Mouse (Mus musculus): ENCODE data around the gene Ntng1. TPM values are rescaled to one million over a fixed set of nuclear protein-coding genes. Genes with fewer than 3 reads are reported as not detected.

Gene Ntng1
- polyA plus RNA-seq, 1 experiment from 2014 or later = 2.2 TPM

DNA sequence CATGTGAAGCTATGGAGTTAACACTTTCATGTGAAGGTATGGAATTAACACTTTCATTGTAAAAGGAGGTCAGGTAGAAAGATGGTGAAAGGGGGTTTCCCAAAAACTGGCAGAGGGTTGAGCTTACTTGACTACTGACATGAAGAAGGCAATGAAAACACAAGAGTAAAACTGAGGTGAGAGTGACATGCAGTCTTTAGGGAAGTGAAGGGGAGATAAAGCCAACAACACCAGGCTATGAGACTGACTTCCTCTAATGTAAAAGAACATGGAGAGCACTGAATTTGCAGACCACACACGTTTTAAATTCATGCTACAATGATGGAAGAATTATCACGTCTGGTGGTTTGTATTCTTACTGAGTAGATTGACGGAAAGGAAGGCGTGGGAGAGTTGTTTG, 168.7 kb downstream of the Ntng1 start:
- no peak overlapping the region for H3K9ac ChIP-seq (ENCODE audit: low read length)
- ATAC-seq (ENCODE audit: insufficient number of reproducible peaks, low FRiP score, low TSS enrichment, low read depth) = no peak

DNA sequence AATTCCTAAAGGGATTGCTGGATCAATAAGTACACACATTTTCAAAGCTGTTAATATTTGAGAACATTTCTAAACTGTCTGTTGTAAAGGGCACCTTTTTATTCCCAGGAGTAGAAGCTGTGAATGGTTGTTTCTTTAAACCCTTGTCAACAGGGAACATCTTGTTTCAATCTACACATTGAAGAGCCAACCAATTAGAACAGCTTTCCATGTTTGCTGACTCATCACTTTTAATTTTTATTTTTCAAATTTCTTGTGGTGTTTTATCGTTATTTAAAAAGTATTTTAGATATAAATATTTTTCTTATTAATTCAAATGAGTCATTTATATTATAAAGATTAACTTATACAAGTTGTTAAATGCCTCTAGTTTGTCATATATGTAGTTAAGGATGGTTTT, 172.3 kb downstream of the Ntng1 start:
- H3K4me1 ChIP-seq (ENCODE audit: control insufficient read depth, insufficient read depth, low read length) = no peaks in the 10 kb centered on the region
- ATAC-seq (ENCODE audit: insufficient number of reproducible peaks, low FRiP score, low TSS enrichment, low read depth) = no peak

More for the DNA sequence above, 168.7 kb downstream of the Ntng1 start:
- DNase-seq (ENCODE audit: low spot score) = no peak
- H3K4me1 ChIP-seq (ENCODE audit: control insufficient read depth, insufficient read depth, low read length) = no peaks in the 10 kb centered on the region
- H3K4me3 ChIP-seq (ENCODE audit: low read depth, low read length) = no peak overlapping the region
- H3K4me2 ChIP-seq (ENCODE audit: low read depth, severe bottlenecking) = no peak overlapping the region
- no peak overlapping the region for H3K27ac ChIP-seq (replicated peaks; ENCODE audit: low read depth, low read length)
- no peaks in the 10 kb centered on the region for H3K36me3 ChIP-seq (ENCODE audit: control insufficient read depth, insufficient read depth, low read length)
- H3K9me3 ChIP-seq (ENCODE audit: control insufficient read depth, low read length) = no peaks in the 10 kb centered on the region
- H3K27me3 ChIP-seq (ENCODE audit: control insufficient read depth, insufficient read depth, low read length) = no peaks in the 10 kb centered on the region
- WGBS = 80% methylated on average over 4 of the region's 4 CpGs

GRCm38 (mm10) chr3:109970181-109970580, 173.6 kb downstream of the Ntng1 start:
- ATAC-seq (ENCODE audit: insufficient number of reproducible peaks, low FRiP score, low TSS enrichment, low read depth) (no peak), DNase-seq (ENCODE audit: low spot score) (no peak)
- no peaks in the 10 kb centered on the region for H3K36me3 ChIP-seq (ENCODE audit: control insufficient read depth, insufficient read depth, low read length)
- H3K4me2 ChIP-seq (ENCODE audit: low read depth, severe bottlenecking) = no peak overlapping the region
- no peak overlapping the region for H3K9ac ChIP-seq (ENCODE audit: low read length)
- H3K4me3 ChIP-seq (ENCODE audit: low read depth, low read length) = no peak overlapping the region
- no peaks in the 10 kb centered on the region for H3K4me1 ChIP-seq (ENCODE audit: control insufficient read depth, insufficient read depth, low read length)
- no peaks in the 10 kb centered on the region for H3K9me3 ChIP-seq (ENCODE audit: control insufficient read depth, low read length)
- no peak overlapping the region for H3K27ac ChIP-seq (replicated peaks; ENCODE audit: low read depth, low read length)
- no peaks in the 10 kb centered on the region for H3K27me3 ChIP-seq (ENCODE audit: control insufficient read depth, insufficient read depth, low read length)

More for the DNA sequence above, 172.3 kb downstream of the Ntng1 start:
- Histone ChIP-seq H3K9ac (ENCODE audit: low read length) (no peak overlapping the region), H3K27me3 (ENCODE audit: control insufficient read depth, insufficient read depth, low read length) (no peaks in the 10 kb centered on the region), H3K27ac (replicated peaks; ENCODE audit: low read depth, low read length) (no peak overlapping the region), H3K4me3 (ENCODE audit: low read depth, low read length) (no peak overlapping the region), H3K9me3 (ENCODE audit: control insufficient read depth, low read length) (no peaks in the 10 kb centered on the region), H3K4me2 (ENCODE audit: low read depth, severe bottlenecking) (no peak overlapping the region), H3K36me3 (ENCODE audit: control insufficient read depth, insufficient read depth, low read length) (no peaks in the 10 kb centered on the region)
- no peak for DNase-seq (ENCODE audit: low spot score)
- WGBS = 77% methylated on average over 1 of the region's 1 CpGs

- ATAC-seq (ENCODE audit: insufficient number of reproducible peaks, low FRiP score, low TSS enrichment, low read depth) = no peak
- Histone ChIP-seq H3K27me3 (ENCODE audit: control insufficient read depth, insufficient read depth, low read length) (no peaks in the 10 kb centered on the region), H3K4me3 (ENCODE audit: low read depth, low read length) (no peak overlapping the region), H3K36me3 (ENCODE audit: control insufficient read depth, insufficient read depth, low read length) (no peaks in the 10 kb centered on the region), H3K9me3 (ENCODE audit: control insufficient read depth, low read length) (no peaks in the 10 kb centered on the region), H3K9ac (ENCODE audit: low read length) (no peak overlapping the region), H3K4me2 (ENCODE audit: low read depth, severe bottlenecking) (no peak overlapping the region), H3K27ac (replicated peaks; ENCODE audit: low read depth, low read length) (no peak overlapping the region), H3K4me1 (ENCODE audit: control insufficient read depth, insufficient read depth, low read length) (no peaks in the 10 kb centered on the region)
- no peak for DNase-seq (ENCODE audit: low spot score)
- WGBS = 87% methylated on average over 2 of the region's 2 CpGs
Observed at GRCm38 (mm10) chr3:109962631-109963030, 181.2 kb downstream of the Ntng1 start.

DNA sequence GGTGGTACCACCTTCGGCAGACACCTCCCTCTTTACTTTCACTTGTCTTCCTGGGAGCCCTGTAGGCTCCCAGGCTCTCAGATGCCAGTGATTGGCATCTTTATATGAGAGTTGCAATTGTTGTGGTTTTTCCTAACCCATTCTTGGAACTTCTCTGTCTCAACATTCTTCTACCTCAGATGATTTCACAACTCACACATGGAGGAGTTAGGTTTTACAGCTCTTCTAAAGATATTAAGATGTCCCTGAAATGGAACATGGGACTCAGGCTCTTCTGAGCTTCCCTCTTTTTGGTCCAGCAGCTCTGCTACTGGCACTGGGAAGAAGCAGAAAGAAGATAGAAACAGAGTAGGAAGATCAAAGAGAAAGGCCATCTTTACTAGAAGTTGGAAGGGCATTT, 200.9 kb downstream of the Ntng1 start:
- ATAC-seq (ENCODE audit: insufficient number of reproducible peaks, low FRiP score, low TSS enrichment, low read depth) = no peak
- 93% methylated on average over 1 of the region's 1 CpGs for WGBS

GRCm38 (mm10) chr3:109937634-109938033, 206.2 kb downstream of the Ntng1 start:
- no peak for ATAC-seq (ENCODE audit: insufficient number of reproducible peaks, low FRiP score, low TSS enrichment, low read depth)
- no peak overlapping the region for H3K9ac ChIP-seq (ENCODE audit: low read length)

More for the DNA sequence above, 200.9 kb downstream of the Ntng1 start:
- DNase-seq (ENCODE audit: low spot score) = no peak
- Histone ChIP-seq H3K27me3 (ENCODE audit: control insufficient read depth, insufficient read depth, low read length) (no peaks in the 10 kb centered on the region), H3K9ac (ENCODE audit: low read length) (no peak overlapping the region), H3K27ac (replicated peaks; ENCODE audit: low read depth, low read length) (no peak overlapping the region), H3K36me3 (ENCODE audit: control insufficient read depth, insufficient read depth, low read length) (no peaks in the 10 kb centered on the region), H3K4me2 (ENCODE audit: low read depth, severe bottlenecking) (no peak overlapping the region), H3K4me3 (ENCODE audit: low read depth, low read length) (no peak overlapping the region), H3K4me1 (ENCODE audit: control insufficient read depth, insufficient read depth, low read length) (no peaks in the 10 kb centered on the region), H3K9me3 (ENCODE audit: control insufficient read depth, low read length) (no peaks in the 10 kb centered on the region)

DNA sequence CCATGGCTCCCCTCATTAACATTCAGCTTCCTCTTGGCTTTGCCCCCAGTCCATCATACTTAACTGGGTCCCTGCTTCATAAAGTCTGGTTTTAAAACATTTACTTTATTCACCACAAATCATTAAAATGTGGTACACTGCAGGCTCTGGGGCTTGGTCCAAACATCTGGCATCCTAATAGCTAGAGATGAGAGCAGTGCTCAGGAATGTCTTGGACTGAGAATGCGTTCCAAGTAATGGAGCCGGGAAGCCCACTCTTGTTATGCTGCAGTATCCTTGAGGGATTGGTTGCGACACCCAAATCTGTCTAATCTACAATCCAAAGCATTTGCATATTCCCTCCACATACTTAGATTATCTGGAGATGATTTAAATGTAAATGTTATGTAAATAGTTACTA, 207.5 kb downstream of the Ntng1 start:
- Histone ChIP-seq H3K4me3 (ENCODE audit: low read depth, low read length) (no peak overlapping the region), H3K36me3 (ENCODE audit: control insufficient read depth, insufficient read depth, low read length) (no peaks in the 10 kb centered on the region), H3K9me3 (ENCODE audit: control insufficient read depth, low read length) (no peaks in the 10 kb centered on the region), H3K9ac (ENCODE audit: low read length) (no peak overlapping the region), H3K4me2 (ENCODE audit: low read depth, severe bottlenecking) (no peak overlapping the region), H3K27ac (replicated peaks; ENCODE audit: low read depth, low read length) (no peak overlapping the region), H3K4me1 (ENCODE audit: control insufficient read depth, insufficient read depth, low read length) (no peaks in the 10 kb centered on the region), H3K27me3 (ENCODE audit: control insufficient read depth, insufficient read depth, low read length) (no peaks in the 10 kb centered on the region)
- DNase-seq (ENCODE audit: low spot score) (no peak), ATAC-seq (ENCODE audit: insufficient number of reproducible peaks, low FRiP score, low TSS enrichment, low read depth) (no peak)
- 86% methylated on average over 3 of the region's 3 CpGs for WGBS

More at GRCm38 (mm10) chr3:109937634-109938033, 206.2 kb downstream of the Ntng1 start:
- no peak overlapping the region for H3K4me3 ChIP-seq (ENCODE audit: low read depth, low read length)
- no peak overlapping the region for H3K4me2 ChIP-seq (ENCODE audit: low read depth, severe bottlenecking)
- no peak overlapping the region for H3K27ac ChIP-seq (replicated peaks; ENCODE audit: low read depth, low read length)
- no peaks in the 10 kb centered on the region for H3K27me3 ChIP-seq (ENCODE audit: control insufficient read depth, insufficient read depth, low read length)
- no peaks in the 10 kb centered on the region for H3K4me1 ChIP-seq (ENCODE audit: control insufficient read depth, insufficient read depth, low read length)
- H3K36me3 ChIP-seq (ENCODE audit: control insufficient read depth, insufficient read depth, low read length) = no peaks in the 10 kb centered on the region
- WGBS = 93% methylated on average over 2 of the region's 2 CpGs
- no peaks in the 10 kb centered on the region for H3K9me3 ChIP-seq (ENCODE audit: control insufficient read depth, low read length)
- DNase-seq (ENCODE audit: low spot score) = no peak

DNA sequence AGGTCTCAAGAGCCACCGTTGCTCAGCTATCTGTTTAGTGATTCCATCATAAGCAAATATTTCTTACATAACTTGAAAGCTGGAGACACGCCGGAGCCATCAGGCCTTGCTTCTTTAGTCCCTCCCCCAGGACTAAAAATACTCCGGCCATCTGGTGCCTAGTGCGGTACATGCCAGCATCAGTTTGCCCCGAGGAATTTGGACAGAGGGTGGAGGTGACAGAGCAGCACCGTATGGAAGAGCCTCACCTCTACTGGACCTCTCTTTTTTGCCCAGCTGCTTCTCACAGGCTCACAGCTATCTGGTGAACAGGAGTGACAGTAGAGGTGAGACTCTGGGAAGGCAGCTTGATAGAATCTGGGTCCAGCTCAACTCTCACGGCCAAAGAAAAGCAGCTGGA, 211.6 kb downstream of the Ntng1 start:
- 77% methylated on average over 8 of the region's 8 CpGs for WGBS
- H3K27me3 ChIP-seq (ENCODE audit: control insufficient read depth, insufficient read depth, low read length) = no peaks in the 10 kb centered on the region
- H3K36me3 ChIP-seq (ENCODE audit: control insufficient read depth, insufficient read depth, low read length) = no peaks in the 10 kb centered on the region
- no peaks in the 10 kb centered on the region for H3K9me3 ChIP-seq (ENCODE audit: control insufficient read depth, low read length)
- H3K4me2 ChIP-seq (ENCODE audit: low read depth, severe bottlenecking) = no peak overlapping the region
- H3K9ac ChIP-seq (ENCODE audit: low read length) = no peak overlapping the region
- H3K4me3 ChIP-seq (ENCODE audit: low read depth, low read length) = no peak overlapping the region
- H3K4me1 ChIP-seq (ENCODE audit: control insufficient read depth, insufficient read depth, low read length) = no peaks in the 10 kb centered on the region
- no peak overlapping the region for H3K27ac ChIP-seq (replicated peaks; ENCODE audit: low read depth, low read length)
- DNase-seq (ENCODE audit: low spot score) (no peak), ATAC-seq (ENCODE audit: insufficient number of reproducible peaks, low FRiP score, low TSS enrichment, low read depth) (no peak)

GRCm38 (mm10) chr3:109931021-109931420, 212.8 kb downstream of the Ntng1 start:
- no peak overlapping the region for H3K4me2 ChIP-seq (ENCODE audit: low read depth, severe bottlenecking)
- no peak overlapping the region for H3K9ac ChIP-seq (ENCODE audit: low read length)
- WGBS = 70% methylated on average over 5 of the region's 5 CpGs
- H3K27me3 ChIP-seq (ENCODE audit: control insufficient read depth, insufficient read depth, low read length) = no peaks in the 10 kb centered on the region
- H3K9me3 ChIP-seq (ENCODE audit: control insufficient read depth, low read length) = no peaks in the 10 kb centered on the region
- no peak overlapping the region for H3K27ac ChIP-seq (replicated peaks; ENCODE audit: low read depth, low read length)
- DNase-seq (ENCODE audit: low spot score) (no peak), ATAC-seq (ENCODE audit: insufficient number of reproducible peaks, low FRiP score, low TSS enrichment, low read depth) (no peak)
- no peaks in the 10 kb centered on the region for H3K4me1 ChIP-seq (ENCODE audit: control insufficient read depth, insufficient read depth, low read length)
- H3K4me3 ChIP-seq (ENCODE audit: low read depth, low read length) = no peak overlapping the region
- H3K36me3 ChIP-seq (ENCODE audit: control insufficient read depth, insufficient read depth, low read length) = no peaks in the 10 kb centered on the region
